Mouse (Mus musculus) heart, postnatal 0 days (tissue): ENCODE results near the gene Nmb.

Experiments used
- CTCF ChIP-seq: IDR thresholded peaks from 2 replicates; pipeline ENCODE4 v1.5.1; 2016; ENCODE audit warnings: antibody characterized with exemption, control low read depth, low read depth
- EP300 ChIP-seq: IDR thresholded peaks from 2 replicates; pipeline ENCODE4 v1.6.1; 2016; ENCODE audit warnings: antibody characterized with exemption, low read depth

- TF ChIP-seq CTCF (no peak), EP300 (0 out of 2 replicates have a peak, but pooled peaks have one; percentile 55)
Measured at GRCm38 (mm10) chr7:80893753-80894129, 11.1 kb downstream of the Nmb start.
